Mouse (Mus musculus): ENCODE measurements at regions not wholly inside any gene's neighbourhood (a gene's known extent, or its start where the extent isn't known, plus 50 kb on each side); places are given as distances from the start of the nearest gene placed in this dataset.
A peak's percentile ranks its signal among the peaks of the same experiment; 100 is the strongest.

- DNase-seq = no peak
Measured at GRCm38 (mm10) chr7:70565034-70565433, 198.5 kb upstream of the Nr2f2 start.

DNA sequence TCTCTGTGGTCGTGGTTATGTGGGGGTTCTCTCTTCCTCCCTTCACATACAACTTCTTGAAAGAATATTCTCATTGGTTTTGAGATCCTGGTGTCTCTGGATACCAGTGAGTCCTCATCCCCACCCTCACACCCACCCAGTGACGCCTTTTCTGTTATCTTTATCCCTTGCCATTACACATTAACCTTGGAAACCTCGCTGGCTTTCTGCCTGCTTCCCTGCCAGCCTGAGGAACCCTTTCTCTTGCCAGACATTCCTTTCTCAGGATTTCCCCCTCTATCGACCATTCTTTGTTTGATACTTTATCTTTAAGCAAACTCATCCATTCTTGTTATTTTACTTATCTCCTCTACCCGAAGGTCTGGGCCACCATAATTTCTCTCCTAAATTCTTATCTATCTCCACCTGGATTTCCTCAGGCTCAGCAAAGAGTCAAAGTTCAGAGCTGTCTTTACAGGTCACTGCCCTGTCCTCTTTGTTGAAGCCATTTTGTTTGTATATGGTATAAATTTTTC is 182.5 kb upstream of the Nr2f2 start:
- no peak for DNase-seq

GRCm38 (mm10) chr7:70541881-70542665 is 175.5 kb upstream of the Nr2f2 start:
- no peak for DNase-seq

DNA sequence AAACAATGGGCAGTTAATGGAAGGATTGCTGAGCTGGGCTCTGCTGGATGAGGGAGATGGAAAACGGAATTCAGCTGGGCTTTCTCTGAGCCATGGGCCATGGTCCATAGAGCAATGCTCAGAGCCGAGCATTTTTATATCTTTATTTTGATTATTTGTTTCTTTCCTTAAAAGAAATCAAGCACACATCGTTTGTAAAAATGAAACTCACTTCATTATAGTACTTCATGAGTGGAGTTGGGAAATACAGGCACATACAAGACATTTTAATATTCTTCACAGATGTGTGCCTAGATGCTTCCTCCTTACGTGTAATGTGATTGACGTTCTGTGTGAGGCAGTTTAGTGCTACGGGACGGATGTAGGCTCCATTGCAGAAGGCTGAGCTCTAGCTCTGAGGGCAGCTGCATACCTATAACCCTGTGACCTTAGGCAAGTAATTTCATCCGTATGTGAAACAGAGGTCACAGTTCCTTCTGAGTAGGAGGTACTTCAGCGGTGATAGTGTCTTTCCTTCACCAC is 172.6 kb upstream of the Nr2f2 start:
- no peak for DNase-seq

DNA sequence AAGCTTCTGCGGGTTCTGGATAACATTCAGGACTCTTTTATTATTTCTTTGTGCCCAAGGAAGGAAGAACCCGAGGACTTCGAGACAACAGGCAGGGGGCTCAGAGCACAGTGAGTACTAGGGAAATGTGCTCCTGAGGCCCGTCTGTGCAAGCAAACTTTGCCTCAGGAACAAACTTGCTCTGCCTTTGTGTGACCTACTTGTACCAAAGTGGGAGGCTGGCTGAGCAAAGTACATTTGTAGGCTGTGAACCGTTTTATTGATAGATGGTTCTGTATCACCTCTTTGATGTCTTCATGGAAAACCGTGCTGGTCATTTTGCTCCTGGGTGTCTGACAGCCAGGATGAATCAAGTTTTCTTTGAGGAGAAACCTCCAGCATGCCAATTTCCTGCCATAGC is 169.5 kb upstream of the Nr2f2 start:
- no peak for DNase-seq

DNA sequence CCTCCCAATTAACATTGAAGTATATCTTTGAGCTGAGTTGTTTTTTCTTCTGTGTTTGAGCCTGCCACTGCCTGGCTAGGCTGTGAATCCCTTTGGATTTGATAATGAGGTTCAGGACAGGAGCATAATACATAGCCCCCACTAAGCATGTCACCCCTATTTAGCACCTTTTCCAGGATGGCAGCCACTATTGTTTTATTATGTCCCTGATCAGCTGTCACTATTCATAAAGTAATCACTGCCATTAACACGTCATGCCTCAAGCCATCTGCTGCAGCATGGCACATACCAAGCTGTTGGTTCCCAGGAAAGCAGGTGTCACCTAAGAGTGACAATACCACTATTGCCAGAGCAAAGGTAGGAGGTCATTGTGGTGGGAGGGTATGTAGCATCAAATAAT is 167.0 kb upstream of the Nr2f2 start:
- DNase-seq = no peak

DNA sequence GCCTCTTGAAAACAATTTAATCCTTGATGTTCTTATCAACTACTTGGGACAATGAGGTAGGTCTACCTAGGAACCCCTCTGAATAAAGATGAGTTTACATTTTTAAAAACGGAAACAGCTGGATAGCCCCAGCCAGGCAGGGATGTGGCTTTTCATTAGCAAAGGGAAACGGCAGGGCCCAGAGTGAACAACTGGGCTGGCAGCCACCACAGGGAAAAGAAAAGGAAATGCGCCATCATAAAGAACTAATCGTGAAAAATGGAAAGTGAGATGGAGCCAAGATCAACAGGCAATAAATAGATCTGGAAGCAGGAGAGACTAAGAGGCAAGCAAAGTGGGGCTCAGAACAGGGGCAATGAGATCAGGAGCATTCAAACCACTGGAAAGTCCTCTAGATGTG is 161.4 kb upstream of the Nr2f2 start:
- DNase-seq = peak; percentile 15

- no peak for DNase-seq
Measured at GRCm38 (mm10) chr7:70525372-70525771, 158.8 kb upstream of the Nr2f2 start.

DNA sequence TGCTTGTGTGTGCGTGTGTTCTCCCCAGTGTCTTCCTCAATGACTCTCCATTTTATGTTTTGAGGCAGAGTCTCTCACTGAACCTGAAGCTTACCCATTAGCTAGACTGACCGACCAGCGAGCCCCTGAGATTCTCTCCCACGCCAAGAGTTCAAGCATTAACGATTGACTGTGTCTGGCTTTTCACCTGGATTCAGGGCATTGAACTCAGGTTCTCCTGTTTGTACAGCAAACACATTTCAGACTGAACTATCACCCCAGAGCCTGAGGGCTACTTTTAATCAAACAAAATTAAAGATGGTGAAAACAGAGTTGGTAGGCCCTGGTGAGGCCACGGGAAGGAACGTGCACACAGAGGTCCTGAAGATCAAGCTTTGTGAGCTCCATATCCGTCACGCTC is 158.2 kb upstream of the Nr2f2 start:
- DNase-seq = no peak

DNA sequence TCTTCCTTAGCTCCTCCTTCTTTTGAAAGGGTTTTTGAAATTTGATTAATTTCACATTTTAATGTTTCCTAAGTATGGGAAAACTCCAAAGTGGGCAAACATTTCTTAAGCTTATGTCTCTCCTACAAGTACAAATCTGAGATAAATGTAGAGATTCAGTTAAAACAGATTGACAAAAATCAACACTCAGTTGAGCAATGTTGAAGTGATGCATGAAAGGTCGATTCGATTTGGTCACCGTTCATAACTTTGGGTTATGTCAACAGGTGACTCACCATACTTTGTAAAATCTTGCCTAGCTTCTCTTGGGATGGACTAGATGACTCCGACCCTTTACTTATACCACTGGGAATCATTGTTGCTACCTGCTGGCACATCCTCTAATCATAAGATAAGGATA is 157.7 kb upstream of the Nr2f2 start:
- no peak for DNase-seq

DNA sequence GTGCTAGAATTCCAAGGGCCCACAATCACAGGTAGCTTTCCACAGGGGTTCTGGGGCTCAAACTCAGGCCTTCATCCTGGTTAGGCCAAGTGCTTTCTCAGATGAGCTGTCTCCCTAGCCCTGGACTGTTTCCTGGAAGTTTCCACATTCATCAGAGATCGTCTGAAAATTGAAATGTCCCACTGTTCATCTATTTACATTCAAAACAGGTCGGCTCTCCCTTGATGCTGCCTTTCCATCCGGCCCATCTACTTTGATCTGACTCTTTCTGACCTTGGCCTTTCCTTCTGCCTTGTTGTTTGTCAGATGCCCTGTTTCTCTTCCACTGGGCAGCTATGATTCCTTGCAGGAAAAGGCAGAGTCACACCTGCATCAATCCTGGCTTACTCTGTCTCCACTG is 150.2 kb upstream of the Nr2f2 start:
- DNase-seq = no peak

- no peak for DNase-seq
Measured at GRCm38 (mm10) chr7:70515341-70515851, 148.9 kb upstream of the Nr2f2 start.

DNA sequence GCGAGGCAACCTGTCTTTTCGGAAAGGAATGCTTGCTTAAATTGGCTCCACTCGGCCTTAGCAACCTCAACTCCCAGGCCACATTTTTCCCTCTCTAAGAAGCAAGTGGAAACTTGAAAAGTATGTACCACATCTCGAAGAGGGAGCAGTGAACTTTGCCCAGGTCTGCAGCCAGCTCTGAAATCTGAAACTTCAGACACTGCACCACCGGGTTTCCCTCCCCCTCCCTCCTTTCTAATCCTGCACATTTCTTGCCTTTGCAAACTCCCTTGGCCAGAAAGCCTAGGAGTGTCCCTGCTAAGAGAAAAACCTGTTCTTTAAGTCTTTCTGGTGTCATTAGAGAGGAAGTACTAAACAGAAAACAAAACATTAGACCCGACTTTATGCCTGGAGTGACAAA is 148.1 kb upstream of the Nr2f2 start:
- DNase-seq = no peak

DNA sequence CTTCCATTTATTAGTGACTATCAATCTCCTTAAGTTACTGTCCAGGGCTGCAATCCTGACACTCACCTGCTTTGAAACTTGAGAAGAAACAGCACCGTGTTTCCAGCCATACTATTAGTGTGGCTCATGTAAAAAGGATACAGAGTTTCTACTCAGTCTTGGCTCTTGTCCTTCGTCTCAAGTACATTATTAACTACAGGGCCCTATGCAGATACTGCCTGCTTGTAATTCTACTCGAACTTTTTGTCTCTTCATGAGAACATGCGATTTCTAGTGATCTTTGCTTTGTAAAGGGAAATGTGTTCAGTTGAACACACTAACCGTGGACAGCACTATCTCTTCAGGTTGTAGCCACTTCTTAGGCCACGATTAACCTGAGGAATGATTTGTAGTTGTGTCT is 145.8 kb upstream of the Nr2f2 start:
- no peak for DNase-seq

- DNase-seq = peak; percentile 12
Measured at GRCm38 (mm10) chr7:70505671-70506181, 139.2 kb upstream of the Nr2f2 start.

- no peak for DNase-seq
Measured at GRCm38 (mm10) chr7:70501821-70502220, 135.3 kb upstream of the Nr2f2 start.

DNA sequence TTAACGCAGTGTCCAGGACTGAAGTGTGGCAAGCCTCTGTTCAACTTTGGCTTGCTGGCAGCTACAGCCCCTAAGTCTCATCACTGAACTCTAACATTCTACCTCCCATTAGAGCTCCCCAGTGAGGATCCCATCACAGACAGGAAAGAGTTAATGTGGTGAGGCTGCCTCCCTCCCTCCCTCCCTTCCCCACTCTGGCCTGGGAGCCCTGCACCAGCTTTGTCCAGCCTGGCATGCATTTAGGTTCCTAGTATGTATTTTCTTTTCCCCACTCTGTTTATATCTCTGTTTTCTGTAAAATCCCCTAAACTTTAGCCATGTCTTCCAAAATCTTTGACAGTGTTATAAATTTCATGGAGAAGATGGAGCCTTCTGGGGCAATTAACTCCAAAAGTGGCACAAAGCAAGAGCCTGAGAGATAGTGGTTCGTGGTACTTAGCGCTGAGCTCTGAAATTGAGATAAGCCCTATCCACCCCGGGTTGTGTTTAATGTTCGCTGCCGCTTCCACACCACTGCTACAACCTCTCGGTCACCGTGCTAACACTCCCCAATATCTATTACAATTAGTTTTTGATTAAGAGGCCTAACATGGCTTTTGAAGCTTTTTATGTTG is 130.1 kb upstream of the Nr2f2 start:
- DNase-seq = no peak

DNA sequence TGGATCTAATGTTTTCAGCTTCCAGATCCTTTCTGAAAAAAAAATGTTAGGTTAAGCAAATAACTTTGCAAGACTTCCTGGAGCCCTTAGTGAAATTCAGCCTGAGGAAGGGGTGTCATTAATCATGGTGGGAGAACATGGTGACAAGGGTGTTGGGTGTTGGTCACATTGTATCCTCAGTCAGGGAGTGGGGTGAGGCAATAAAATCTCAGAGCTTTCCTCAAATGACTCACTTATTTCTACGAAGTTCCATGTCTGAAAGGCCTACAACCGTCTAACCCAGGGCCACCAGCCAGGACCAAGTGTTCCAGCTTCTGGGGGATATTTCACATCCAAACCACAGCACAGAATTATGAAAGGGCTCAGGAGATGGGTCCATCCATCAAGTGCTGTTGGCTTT is 117.7 kb upstream of the Nr2f2 start:
- DNase-seq = no peak

- no peak for DNase-seq
Measured at GRCm38 (mm10) chr7:70483536-70483935, 117.0 kb upstream of the Nr2f2 start.

DNA sequence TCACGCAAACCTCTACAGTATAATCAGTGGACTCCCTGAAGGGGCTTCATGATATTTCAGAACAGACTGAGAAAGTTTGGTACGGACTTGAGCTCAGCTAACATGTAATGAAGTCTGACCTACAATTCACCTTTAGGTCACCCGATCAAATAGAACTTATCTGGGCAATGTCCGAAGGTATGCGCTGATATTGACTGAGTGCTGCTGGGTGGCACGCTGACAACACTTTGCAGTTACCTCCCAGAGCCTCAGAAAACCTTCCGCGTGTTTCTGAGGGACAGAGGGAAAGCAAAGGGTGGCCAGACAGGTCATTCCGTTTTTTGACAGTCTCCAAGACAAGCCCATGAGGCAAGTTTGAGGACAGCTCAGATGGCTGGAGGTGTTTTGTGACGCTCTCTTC is 115.3 kb upstream of the Nr2f2 start:
- no peak for DNase-seq

GRCm38 (mm10) chr7:70472786-70473185 is 106.3 kb upstream of the Nr2f2 start:
- no peak for DNase-seq

- DNase-seq = no peak
Measured at GRCm38 (mm10) chr7:70470557-70470956, 104.0 kb upstream of the Nr2f2 start.

- no peak for DNase-seq
Measured at GRCm38 (mm10) chr7:70462131-70462530, 95.6 kb upstream of the Nr2f2 start.

DNA sequence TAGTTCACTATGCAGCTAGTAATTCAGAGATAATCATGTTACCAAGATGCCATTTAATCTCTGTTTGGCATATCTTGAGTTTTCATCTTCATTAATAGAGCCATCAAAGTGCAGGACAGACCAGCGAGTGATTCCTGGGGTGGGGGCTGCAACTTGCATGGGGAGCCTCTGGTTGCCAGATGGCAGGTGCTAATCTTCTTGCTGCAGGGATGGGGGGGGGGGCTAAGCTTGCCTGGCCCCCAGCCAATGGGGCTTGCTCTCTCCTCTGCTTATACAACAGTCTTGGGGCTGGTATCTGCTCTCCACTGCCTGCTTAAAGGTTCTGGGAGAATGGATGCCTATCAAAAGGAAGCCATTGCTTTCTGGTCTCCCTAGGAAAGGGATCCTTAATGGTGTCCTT is 88.0 kb upstream of the Nr2f2 start:
- DNase-seq = no peak

Measured in heart, postnatal 4 days (tissue).